Mouse (Mus musculus) kidney, postnatal 4 days (tissue): Measurements from ENCODE around the gene Olfr160.

Experiments
- DNase-seq, 2 experiments: peaks; one replicate each; pipeline ENCODE4 v3.0.0; 2021; ENCODE audit warnings: mixed read lengths in 2 of 2

Olfr160 gene

DNA sequence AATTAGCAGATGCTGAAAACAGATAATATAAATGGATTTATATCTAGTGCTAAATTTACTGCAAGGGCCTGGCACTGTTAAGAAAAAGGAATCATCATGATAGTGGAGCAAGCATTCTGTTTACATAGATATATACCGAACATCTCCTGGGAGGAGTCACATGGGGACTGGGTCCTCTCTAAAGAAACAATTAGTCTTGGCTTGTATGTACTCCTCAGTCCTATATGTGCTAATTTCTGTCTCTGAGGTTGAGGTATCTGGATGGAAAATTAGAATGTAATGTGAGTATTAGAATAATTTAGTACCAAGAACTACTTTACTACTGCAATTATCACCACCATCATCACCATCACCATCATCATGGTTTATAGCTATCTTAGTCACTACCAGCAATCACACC, at the start of gene Olfr160:
Gene Olfr160 (minus strand): TSS at position 101 of the 400 bp plus-strand sequence.
- no peak for DNase-seq

DNA sequence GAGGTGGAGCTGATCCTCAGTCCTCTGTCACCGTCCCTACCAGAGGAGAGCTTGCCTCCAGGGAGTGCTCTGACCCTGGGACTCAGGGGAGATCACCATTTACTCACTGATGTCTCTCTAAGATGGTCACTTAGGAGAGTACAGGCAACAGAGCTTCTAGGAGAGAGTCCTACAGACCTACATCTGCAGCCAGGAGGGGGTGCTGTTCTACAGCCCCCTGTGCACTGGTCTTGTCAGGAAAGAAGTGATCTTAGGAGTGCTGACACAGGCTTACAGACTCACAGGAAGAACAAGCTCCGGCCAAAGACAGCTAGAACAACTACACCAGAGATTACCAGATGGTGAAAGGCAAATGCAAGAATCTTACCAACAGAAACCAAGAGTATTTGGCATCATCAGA, 46.5 kb upstream of the Olfr160 start:
- peak; percentile 26 to 31 for DNase-seq

- no peak for DNase-seq
Observed at GRCm38 (mm10) chr9:37761728-37762127, 45.7 kb upstream of the Olfr160 start.

GRCm38 (mm10) chr9:37752006-37752405, 36.0 kb upstream of the Olfr160 start:
- no peak for DNase-seq

DNA sequence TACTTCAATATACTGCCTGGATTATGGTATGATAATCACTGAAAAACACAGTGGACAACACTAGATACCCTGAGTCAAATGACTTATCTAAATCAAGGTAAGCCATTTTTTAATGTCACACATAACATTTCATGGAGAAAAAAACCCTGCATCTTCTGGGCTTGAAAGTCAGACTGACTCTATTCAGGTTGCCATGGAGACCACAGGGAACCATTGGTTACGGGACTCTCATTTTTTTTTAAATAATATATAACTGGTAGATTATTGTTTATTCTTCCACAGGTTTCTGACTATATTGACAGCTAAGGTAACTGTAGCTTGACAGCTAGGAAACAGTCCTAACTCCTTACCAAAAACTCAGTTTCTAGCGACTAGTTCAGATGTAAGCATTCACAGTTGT, 35.4 kb upstream of the Olfr160 start:
- DNase-seq: no peak

DNA sequence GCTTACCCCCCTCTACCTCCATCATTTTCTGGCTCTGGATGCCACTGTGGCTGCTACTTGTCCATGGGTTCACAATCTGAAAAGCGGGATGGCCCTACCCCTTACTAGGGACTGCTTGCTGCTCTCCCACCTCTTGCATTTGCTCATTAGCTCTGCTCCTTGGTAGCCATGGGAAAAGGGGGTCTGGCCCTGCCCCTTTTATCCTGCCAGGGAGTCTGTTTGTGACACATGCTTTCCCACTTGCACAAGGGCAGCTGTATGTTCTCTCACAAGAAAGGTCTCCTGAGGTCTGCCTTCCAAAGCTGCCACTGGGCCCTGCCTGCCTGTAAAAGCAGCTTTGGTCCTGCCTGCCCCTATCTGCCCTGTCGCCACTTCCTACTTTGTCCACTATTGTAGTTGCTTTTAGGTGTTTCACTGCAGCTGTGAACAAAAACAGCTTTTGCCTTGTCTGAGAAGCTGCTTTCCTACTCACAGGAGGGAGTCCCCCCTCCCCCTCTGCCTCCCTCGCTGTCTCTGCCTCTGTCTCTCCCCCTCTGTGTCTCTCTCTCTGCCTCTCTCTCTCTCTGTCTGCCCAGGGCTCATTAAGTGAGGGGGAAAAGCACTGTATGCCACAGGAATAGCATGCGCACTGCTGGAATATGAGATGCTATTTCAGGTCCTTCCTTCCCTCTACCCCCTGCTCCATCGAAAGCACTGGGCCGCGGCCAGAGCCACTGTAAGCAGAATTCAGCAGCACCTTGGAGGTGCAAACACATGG, 34.4 kb upstream of the Olfr160 start:
- DNase-seq: no peak

DNA sequence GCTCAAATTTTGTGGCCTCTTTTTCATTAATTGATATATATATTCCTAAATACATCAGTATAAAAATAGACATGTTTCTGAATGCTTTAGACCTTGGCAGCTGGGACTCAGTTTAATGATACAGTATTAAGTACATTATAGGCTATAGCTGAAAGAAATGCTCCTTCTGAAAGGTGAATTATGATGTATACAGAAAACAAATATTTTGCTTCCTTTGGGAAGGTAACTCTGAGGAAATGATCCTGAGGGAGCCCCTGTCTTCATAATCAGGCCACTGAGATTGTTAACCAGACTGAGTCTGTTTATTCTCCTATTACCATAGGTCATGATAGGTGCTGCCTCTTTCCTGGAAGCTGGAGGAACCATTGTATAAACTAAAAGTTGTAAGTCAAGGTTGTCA, 28.8 kb upstream of the Olfr160 start, which contains the start of gene Olfr874:
Gene Olfr874 (plus strand): TSS at position 301 of the 400 bp plus-strand sequence.
- DNase-seq: no peak

DNA sequence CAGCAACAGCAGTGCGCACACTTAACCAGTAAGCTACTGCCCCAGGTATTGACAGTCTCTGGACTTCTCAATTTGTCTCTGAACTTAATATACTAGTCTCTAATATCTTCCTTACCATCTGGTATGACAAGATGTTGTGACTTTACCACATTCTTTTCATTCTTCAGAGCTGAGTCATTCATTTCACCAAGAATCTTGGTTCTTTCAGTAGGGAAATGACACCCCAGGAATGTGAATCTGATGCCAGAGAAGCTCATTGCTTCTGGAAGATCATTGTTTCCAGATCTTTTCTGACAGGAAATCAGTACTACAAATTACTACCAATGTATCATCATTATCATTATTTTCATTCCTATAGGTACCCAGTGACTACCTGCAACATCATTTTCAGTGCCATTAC, 18.3 kb upstream of the Olfr160 start:
- no peak for DNase-seq

- peak; percentile 10 for DNase-seq
Observed at GRCm38 (mm10) chr9:37689970-37690686, 25.9 kb downstream of the Olfr160 start.

DNA sequence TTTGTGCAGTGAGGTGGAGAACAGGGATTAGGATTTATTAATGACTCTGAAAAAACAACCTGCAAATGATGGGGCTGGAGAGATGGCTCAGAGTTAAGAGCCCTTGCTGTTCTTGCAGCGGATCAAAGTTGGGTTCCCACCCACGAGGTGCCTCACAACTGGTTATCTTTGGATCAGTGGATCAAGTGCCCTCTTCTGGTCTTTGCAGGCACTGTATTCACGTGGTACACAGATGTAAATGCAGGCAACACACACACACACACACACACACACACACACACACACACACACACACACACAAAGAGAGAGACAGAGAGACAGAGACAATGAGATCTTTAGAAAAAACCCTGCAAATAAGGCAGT, 28.1 kb downstream of the Olfr160 start:
- DNase-seq: peak in 1 of 2 experiments; percentile 3

DNA sequence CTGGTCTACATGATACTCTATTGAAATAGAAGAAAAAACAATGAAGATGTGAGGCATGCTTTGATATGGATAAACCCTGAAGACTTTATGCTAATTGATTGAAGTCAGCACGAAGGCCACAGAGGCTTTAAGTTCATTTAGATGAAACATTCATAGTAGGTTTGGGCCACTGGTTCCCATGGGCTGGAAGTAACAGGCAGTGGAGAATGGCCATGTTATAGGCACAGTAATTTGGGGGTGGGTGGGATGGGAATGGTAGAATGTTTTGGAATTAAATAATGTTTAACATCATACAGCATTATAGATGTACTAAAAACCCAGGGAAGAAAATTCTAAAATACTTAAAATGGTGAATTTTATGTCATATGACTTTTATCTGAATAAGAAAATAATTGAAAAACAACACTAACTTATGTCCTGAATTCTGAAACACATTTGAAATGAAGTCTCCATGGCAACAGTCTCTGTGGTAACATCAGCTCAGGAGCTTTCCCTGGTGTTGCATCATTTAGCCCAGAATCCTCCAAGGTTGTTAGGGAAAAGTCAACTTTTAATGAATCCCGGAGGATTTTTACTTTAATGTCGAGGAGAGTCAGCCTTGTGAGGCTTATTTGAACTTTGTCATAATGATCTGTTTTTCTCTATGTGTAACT, 28.6 kb downstream of the Olfr160 start:
- DNase-seq: no peak

DNA sequence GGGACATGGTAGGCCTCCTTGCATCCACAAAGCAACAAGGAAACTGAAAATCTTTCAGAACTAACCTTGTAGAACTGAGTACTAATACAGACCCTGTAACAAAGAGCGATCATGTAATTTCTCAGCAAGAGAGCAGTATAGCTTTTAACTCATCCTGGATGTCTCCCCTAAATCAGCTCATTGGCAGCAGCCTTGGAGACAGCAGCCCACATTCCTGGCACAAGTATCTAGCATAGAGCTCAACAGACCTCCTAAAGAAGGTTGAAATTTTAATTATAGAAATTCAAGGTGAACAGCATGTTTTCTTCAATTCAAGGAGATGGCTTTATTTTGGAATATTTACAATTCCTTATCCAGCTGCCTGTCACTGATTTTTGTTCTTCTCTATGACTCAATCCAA, 34.9 kb downstream of the Olfr160 start:
- no peak for DNase-seq

- DNase-seq: no peak
Observed at GRCm38 (mm10) chr9:37675287-37675686, 40.8 kb downstream of the Olfr160 start.

GRCm38 (mm10) chr9:37670261-37670660, 45.8 kb downstream of the Olfr160 start:
- DNase-seq: no peak

GRCm38 (mm10) chr9:37669678-37670077, 46.4 kb downstream of the Olfr160 start:
- no peak for DNase-seq

GRCm38 (mm10) chr9:37669115-37669514, 46.9 kb downstream of the Olfr160 start, which contains the start of gene Panx3:
Gene Panx3 (minus strand): TSS chr9:37669235.
- DNase-seq: peak; percentile 4

GRCm38 (mm10) chr9:37666045-37666444, 50.0 kb downstream of the Olfr160 start:
- DNase-seq: no peak

DNA sequence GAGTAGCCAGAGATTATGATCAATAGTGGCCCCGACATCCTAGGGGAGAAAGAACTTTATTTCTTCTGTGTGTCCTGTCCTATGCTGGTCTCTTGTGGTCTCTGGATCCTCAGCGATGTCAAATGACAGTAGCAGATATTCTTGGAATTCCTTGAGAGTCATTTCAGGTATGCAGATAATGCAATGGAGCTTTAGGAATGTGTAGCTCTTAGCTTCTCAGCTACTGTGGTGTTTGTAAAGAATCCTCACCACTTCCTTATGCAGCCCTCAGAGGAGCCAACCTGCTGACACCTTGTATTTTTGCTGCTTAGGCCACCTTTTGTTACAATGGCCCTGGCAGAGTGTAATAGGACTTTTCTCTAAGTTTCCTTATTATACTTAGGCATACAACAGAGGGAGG, 51.4 kb downstream of the Olfr160 start:
- no peak for DNase-seq

- DNase-seq: no peak
Observed at GRCm38 (mm10) chr9:37663210-37663609, 52.8 kb downstream of the Olfr160 start.

GRCm38 (mm10) chr9:37659413-37659812, 56.6 kb downstream of the Olfr160 start:
- DNase-seq: no peak
